Mouse (Mus musculus): ENCODE measurements around the gene Arhgap22. TPM values are rescaled to one million over a fixed set of nuclear protein-coding genes. Genes with fewer than 3 reads are reported as not detected.

Arhgap22 gene
- total and polyA plus RNA-seq, 3 experiments, result 0.17 to 0.39 (median 0.29) TPM

DNA sequence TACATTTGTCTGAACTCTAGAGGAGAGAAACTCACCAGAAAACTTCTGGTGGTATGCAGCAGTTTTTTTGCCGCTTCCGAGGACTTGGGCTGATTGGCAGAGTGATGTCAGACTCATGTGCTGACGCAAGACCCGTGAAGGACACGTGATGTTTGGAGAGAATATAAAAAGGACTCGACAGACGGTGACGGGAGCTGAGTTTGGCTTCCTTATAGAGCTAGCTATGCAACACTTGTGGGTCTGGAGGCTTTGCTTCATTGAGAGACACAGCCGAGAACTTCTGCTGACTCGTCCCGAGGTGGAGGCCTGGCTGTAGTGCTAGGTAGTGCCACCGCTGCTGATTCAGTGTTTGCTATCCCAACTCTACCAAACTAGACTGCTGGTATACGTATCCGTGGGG, 10.0 kb upstream of the Arhgap22 start:
- TF ChIP-seq ZMIZ1 (IDR thresholded peaks at IDR 0.05; ENCODE audit: low read depth, low read length), result no peak
- TF ChIP-seq JUN (IDR thresholded peaks at IDR 0.05; ENCODE audit: insufficient read depth, low read depth, low read length), result no peak
- no peak for TF ChIP-seq MAZ (IDR thresholded peaks at IDR 0.05; ENCODE audit: low read depth, low read length)
- TF ChIP-seq POLR2A (IDR thresholded peaks at IDR 0.05; ENCODE audit: low read depth, low read length), result no peak
- no peak for TF ChIP-seq RCOR1 (conservative IDR thresholded peaks at IDR 0.05; ENCODE audit: low read depth, low read length)
- TF ChIP-seq E2F4 (IDR thresholded peaks at IDR 0.05; ENCODE audit: insufficient replicate concordance, low read depth, low read length), result no peak
- no peak for TF ChIP-seq MXI1 (IDR thresholded peaks at IDR 0.05; ENCODE audit: low read depth, low read length)
- TF ChIP-seq CHD1 (IDR thresholded peaks at IDR 0.05; ENCODE audit: low read depth, low read length), result no peak
- TF ChIP-seq ZC3H11A (IDR thresholded peaks at IDR 0.05; ENCODE audit: low read depth, low read length), result no peak
- no peak for TF ChIP-seq TCF12 (IDR thresholded peaks at IDR 0.05; ENCODE audit: low read depth, low read length)
- TF ChIP-seq BHLHE40 (IDR thresholded peaks at IDR 0.05; ENCODE audit: low read depth, low read length), result no peak
- no peak for TF ChIP-seq CHD2 (IDR thresholded peaks at IDR 0.05; ENCODE audit: low read length)
- no peak for TF ChIP-seq KAT2A (IDR thresholded peaks at IDR 0.05; ENCODE audit: insufficient replicate concordance, low read length)
- TF ChIP-seq NELFE (IDR thresholded peaks at IDR 0.05; ENCODE audit: low read depth, low read length), result no peak
- no peak for TF ChIP-seq NRF1 (IDR thresholded peaks at IDR 0.05; ENCODE audit: low read depth, low read length)
- no peak for TF ChIP-seq PAX5 (IDR thresholded peaks at IDR 0.05; ENCODE audit: low read length)
- no peak for TF ChIP-seq IRF4 (IDR thresholded peaks at IDR 0.05; ENCODE audit: low read depth, low read length)
- dilution Hi-C loops (cut with MboI; ENCODE audit: extremely low pct_ligation_motif_present, extremely low pct_unique_long_range_greater_than_20kb, low sequenced_read_pairs), result no loop called here
- Histone ChIP-seq H3K79me2 (replicated peaks; ENCODE audit: control insufficient read depth, extremely low read depth, insufficient read depth, poor library complexity, severe bottlenecking) (no peaks in the 10 kb centered on the region), H3K9me3 (replicated peaks; ENCODE audit: low read length) (no peaks in the 10 kb centered on the region), H3K9ac (ENCODE audit: insufficient read depth, low read depth) (no peak overlapping the region), H3K4me3 (replicated peaks in 1 of 3; ENCODE audit: low read depth in 2 of 3, low read length in 2 of 3, poor library complexity in 1 of 3) (no peak overlapping the region), H3K36me3 (replicated peaks in 1 of 2; ENCODE audit: control insufficient read depth in 1 of 2, insufficient read depth in 1 of 2, low read length in 1 of 2) (no peaks in the 10 kb centered on the region), H3K4me1 (ENCODE audit: control insufficient read depth in 1 of 2, insufficient read depth in 2 of 2) (peaks cover 8 to 31% of the 10 kb centered on the region in 2 experiments), H3K27me3 (replicated peaks) (no peaks in the 10 kb centered on the region), H3K27ac (ENCODE audit: insufficient read depth, low read depth) (no peak overlapping the region), H3K4me2 (ENCODE audit: insufficient read depth, low read depth, poor library complexity, severe bottlenecking) (no peak overlapping the region)
- DNase-seq (ENCODE audit: extremely low read depth), result no peak
- in situ Hi-C loops (cut with MboI; ENCODE audit: low pct_ligation_motif_present, low pct_unique_long_range_greater_than_20kb, low sequenced_read_pairs), result no loop called here

DNA sequence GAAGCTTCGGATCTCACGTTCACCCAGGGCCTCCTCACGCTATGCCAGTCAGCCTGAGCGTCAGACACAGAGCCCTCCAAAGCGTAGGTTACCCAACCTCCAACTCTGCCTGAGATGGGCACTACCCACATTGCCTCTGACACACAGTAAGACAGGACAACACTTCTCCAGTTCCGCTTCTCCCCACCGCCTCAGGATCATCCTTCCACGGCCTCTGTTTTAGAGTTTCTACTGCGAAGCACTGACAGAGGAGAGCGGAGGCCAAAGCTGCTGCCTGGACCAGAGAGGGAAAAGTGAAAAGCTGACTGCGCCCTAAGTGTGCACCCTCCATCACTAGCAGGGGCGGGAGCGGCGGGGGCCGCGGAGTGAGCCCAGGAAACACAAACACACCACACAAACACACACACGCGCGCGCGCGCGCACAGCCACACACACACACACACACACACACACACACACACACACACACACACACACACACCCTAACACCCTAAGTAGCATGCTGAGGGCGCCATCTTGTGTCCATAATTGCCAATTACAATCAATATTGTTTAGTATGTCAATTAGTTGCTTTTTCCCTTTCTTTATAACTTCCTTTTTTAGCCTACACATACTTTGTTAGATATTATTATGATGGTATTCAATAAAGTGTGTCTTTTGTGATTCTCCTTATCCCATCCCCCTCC, 8.4 kb upstream of the Arhgap22 start:
- H3K4me2 ChIP-seq (ENCODE audit: insufficient read depth, low read depth, poor library complexity, severe bottlenecking), result no peak overlapping the region
- in situ Hi-C loops (cut with MboI; ENCODE audit: low pct_ligation_motif_present, low pct_unique_long_range_greater_than_20kb, low sequenced_read_pairs) (no loop called here), dilution Hi-C loops (cut with MboI; ENCODE audit: extremely low pct_ligation_motif_present, extremely low pct_unique_long_range_greater_than_20kb, low sequenced_read_pairs) (no loop called here)
- H3K4me3 ChIP-seq (replicated peaks in 1 of 3; ENCODE audit: low read depth in 2 of 3, low read length in 2 of 3, poor library complexity in 1 of 3), result no peak overlapping the region
- H3K9me3 ChIP-seq (replicated peaks; ENCODE audit: low read length), result no peaks in the 10 kb centered on the region
- TF ChIP-seq JUN (IDR thresholded peaks at IDR 0.05; ENCODE audit: insufficient read depth, low read depth, low read length) (no peak), CTCF (conservative IDR thresholded peaks at IDR 0.05 in 1 of 2, IDR thresholded peaks at IDR 0.05 in 1 of 2; ENCODE audit: low read depth in 2 of 2, low read length in 2 of 2) (peak; percentile 30 to 79; a peak in 3 of 4 replicates), NRF1 (IDR thresholded peaks at IDR 0.05; ENCODE audit: low read depth, low read length) (peak; percentile 66), RAD21 (IDR thresholded peaks at IDR 0.05; ENCODE audit: low read depth, low read length) (peak; percentile 84), E2F4 (IDR thresholded peaks at IDR 0.05; ENCODE audit: insufficient replicate concordance, low read depth, low read length) (no peak), MYC (IDR thresholded peaks at IDR 0.05; ENCODE audit: low read depth, low read length) (no peak), TCF12 (IDR thresholded peaks at IDR 0.05; ENCODE audit: low read depth, low read length) (0 out of 2 replicates have a peak, but pooled peaks have one; percentile 37), ZNF384 (IDR thresholded peaks at IDR 0.05; ENCODE audit: low read depth, low read length) (no peak), SMC3 (IDR thresholded peaks at IDR 0.05; ENCODE audit: low read depth, low read length) (peak; percentile 85), ZKSCAN1 (IDR thresholded peaks at IDR 0.05; ENCODE audit: borderline replicate concordance, low read depth, low read length) (no peak), MEF2A (IDR thresholded peaks at IDR 0.05; ENCODE audit: borderline replicate concordance, low read depth, low read length) (0 out of 2 replicates have a peak, but pooled peaks have one; percentile 25)
- DNase-seq (ENCODE audit: extremely low read depth), result peak; percentile 65
- no peak overlapping the region for H3K9ac ChIP-seq (ENCODE audit: insufficient read depth, low read depth)
- H3K27me3 ChIP-seq (replicated peaks), result peaks cover 3% of the 10 kb centered on the region
- H3K27ac ChIP-seq (ENCODE audit: insufficient read depth, low read depth), result no peak overlapping the region
- H3K4me1 ChIP-seq (ENCODE audit: control insufficient read depth in 1 of 2, insufficient read depth in 2 of 2), result peaks cover 8 to 31% of the 10 kb centered on the region in 2 experiments
- no peaks in the 10 kb centered on the region for H3K36me3 ChIP-seq (replicated peaks in 1 of 2; ENCODE audit: control insufficient read depth in 1 of 2, insufficient read depth in 1 of 2, low read length in 1 of 2)
- no peaks in the 10 kb centered on the region for H3K79me2 ChIP-seq (replicated peaks; ENCODE audit: control insufficient read depth, extremely low read depth, insufficient read depth, poor library complexity, severe bottlenecking)

Measured in CH12.LX (cell line).